Mouse (Mus musculus) urinary bladder, adult 2 months (tissue): ENCODE measurements at regions not wholly inside any gene's neighbourhood (a gene's known extent, or its start where the extent isn't known, plus 50 kb on each side); places are given as distances from the start of the nearest gene placed in this dataset.

Source experiments
- DNase-seq: peaks from one replicate; pipeline ENCODE4 v3.0.0; 2022; ENCODE audit warnings: low spot score

DNA sequence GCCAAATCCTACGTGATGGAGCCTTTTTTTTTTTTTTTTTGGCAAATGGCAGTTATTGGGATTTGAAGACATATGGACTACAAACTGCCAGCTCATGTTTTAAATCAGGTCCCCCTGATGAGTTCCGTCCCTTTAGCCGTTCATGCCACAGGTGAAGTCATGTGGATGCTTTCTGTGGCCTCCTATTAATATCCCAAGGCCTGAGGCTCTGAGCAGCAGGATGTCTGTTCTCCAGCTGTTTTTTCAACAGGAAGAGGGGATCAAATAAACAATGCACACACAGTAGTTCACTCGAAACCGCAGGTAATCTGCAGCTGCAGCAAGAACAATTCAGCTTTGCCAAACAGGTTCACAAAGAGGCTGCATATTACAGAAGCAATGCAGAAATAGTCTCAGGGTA lies 112.1 kb downstream of the Dusp6 start:
- no peak for DNase-seq

DNA sequence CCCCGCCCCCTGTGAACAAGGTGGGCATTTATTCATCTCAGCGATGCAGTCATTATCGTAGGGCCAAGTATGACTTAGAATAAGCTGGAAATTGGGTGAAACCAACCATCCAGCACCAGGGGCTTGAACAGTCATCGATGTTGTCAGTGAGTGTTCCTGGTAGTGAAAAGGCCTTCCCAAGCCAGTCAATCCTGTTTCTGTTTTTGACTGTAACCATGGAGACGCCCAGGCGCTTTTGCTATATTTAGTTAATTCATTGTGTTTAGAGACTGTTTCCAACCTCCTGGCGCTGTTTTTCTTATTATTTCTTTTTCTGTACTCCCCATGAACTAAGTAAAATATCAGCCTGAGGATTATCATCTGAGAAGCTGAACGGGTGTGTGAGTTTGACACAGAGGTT lies 113.4 kb downstream of the Dusp6 start:
- DNase-seq, result no peak

DNA sequence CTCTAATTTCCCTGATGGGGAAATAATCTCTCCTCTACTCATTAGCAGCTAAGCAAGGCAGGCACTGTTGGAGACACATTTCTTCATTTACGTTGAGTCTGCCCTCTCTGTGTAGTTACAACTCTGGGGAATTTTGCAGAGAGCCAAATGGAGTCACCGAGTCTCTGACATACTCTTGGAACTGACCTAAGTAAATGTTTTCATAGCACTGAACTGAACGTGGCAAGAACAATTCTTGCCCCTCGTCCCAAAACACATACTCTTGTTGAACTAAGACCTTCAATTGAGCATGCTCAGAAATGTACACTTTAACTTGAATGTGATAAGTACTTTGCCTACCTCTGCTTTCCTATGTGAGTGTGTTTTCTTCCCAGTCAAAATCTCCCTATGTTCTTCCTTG lies 114.5 kb downstream of the Dusp6 start:
- no peak for DNase-seq

DNA sequence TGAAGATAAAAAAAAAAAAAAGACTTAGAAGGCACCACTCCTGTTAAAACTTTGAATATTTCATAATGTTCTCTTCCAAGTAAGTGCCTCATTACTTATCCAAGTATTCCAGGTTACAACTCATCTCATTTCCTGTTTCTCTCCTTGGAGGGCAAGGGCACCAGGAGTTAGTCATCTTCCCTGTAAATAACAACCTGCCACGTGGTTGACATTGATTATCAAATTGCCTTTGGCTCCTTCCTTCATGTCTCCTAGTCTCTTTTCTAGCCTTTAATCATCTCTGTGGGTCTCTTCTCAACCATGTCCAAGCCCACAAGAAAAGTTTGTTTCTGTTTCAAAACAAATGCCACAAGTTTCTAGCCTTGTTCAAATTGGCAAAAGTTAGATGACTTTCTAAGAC lies 116.1 kb downstream of the Dusp6 start:
- no peak for DNase-seq

DNA sequence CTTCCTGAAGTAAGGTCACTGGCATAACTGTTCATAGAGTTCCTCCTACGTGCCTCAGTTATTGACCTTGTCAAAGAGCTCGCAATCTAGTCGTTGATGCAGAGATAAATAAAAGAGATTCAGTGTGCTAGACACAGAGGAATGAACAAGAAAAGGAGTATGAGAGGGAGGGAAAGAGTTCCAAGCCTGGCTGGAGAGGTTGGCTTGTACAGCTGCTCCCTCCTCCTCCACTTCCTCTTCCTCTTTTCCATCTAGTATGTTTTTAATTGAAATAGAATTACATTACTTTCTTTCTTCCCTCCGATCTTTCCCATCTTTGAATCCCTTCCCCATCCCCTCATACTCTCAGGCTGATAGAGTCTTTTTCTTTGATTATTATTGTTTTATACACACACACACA lies 117.1 kb downstream of the Dusp6 start:
- no peak for DNase-seq

DNA sequence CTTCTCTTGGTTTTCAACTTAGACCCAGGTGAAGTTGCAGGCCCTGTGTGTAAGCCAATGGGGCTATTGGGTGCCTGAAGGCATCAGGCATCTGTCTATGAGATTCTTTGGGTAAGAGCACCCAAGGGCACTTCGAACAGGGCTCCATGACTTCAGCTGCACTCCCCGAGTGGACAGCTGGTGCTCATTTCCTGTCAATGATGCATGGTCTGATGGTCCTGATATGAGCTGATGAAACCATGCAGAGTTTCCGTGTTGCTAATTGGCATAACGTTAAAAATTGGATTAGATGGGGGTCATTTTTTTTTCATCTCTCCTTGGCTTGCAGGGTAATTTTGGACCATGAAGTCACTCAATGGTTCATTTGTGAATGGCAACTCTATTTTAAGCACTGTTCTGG lies 120.0 kb downstream of the Dusp6 start:
- DNase-seq, result no peak

DNA sequence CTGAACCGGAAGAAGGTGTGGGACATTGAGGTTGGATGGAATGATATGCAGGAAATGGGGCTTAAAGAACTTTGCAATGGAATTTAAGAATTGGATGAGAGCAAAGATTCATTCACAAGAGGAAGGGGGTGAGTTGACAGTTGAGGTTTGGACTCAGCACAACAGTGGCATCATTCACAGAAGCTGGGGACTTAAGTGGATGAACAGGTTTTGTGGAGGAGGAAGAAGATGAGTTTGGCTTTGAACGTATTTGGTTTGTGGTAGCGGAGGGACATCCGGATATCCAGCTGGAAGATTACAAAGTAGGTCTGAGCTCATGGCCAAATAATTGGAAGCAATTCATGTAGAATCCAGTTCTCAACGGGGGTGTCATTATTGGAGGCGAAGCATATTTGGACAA lies 121.3 kb downstream of the Dusp6 start:
- DNase-seq, result no peak

DNA sequence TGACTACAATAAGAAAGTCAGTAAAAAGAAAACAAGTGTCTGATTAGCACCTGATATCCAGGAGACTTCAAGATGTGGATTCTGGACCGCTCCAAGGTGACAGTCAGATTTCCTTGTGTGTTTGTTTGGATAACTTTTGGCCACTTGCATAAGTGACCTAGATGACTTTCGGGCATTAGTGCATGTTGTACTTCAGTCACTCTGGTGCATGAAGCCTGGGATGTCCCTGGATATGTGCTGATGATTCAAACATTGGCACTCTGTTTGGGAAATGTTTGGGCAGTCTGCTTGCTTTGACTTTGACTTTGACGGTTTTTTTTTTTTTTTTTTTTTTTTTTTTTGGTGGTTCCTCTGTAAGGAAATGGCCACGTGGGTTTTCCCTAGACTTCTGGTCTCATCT lies 121.8 kb downstream of the Dusp6 start:
- DNase-seq, result no peak

DNA sequence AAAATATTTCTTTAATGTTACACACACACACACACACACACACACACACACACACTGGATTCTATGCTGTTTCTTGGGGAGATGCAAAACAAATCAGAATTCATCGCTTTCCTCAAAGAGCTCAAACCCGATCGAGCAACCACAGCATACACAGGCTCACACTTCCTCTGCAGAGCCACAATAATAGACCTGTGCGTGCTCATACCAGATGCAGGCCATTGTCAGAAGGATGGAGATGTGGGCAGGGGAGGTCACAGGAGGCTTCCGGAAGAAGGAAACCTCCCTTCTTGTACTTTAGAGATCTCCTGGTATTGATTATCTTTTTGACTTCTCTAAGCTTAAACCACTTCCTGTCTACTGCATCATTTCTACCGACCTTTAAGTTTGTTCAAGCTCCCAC lies 122.8 kb downstream of the Dusp6 start:
- no peak for DNase-seq

DNA sequence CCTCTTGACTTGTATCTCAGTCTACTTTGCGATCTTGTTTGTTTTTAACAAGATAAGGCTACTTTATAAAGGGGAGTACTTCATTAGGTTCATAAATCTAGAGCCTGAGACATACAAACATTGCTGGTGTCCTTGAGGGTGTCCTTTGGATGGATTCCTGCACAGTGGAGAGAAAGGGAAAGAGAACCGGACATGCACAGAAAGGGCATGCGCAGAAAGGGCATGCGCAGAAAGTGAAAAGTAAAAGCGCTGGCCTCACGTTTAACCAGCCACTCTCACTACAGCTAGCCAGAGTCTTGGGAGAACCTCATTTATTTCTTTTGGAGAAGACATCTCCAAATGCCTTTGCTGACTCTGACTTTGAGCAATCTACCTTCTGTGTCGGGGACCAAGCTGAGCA lies 125.5 kb downstream of the Dusp6 start:
- DNase-seq, result no peak

DNA sequence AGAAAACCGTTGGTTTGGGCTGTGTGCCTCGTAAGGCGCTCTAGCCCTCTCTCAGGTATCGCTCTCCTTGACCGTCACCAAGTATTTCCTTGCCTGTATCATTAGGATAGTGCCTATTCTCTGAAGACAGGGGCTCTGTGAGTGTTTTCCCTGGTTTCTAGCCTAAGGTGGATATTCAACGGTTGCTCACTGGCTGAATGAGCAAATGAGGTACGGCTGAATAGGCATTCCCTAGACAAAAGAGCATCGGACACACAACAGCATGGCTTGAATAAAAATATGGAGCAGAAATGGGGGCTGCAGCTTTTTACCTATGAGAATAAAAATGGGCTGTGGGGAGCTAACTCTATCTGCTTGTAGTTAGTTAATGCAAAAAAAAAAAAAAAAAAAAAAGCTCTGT lies 126.0 kb downstream of the Dusp6 start:
- DNase-seq, result no peak

DNA sequence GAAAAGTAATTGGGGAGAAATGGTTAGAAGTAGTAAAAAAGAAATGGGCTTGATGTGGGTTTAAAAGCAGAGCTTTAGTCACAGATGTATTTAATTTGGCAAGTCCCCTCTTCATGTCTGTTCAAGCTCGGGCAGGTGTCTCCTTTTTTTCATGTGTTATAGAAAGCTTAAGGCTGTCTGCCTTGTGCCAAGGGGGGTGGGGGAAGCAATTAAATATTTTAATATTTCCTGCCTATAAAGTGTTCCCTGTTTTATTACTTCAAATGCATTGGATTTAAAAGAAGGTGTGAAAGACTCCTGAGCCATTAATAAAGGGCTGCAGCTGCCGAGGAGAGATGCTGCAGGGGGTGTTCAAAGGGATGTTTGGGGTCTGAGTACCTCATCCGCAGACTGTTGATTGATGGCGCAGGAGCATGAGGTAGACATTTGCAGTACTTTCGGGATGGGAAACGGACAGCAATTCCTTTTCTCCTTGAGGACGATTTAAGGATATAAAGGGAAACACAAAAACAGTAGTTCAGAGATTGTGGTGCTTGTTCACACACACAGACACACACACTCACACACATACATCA lies 127.7 kb downstream of the Dusp6 start:
- DNase-seq, result no peak

DNA sequence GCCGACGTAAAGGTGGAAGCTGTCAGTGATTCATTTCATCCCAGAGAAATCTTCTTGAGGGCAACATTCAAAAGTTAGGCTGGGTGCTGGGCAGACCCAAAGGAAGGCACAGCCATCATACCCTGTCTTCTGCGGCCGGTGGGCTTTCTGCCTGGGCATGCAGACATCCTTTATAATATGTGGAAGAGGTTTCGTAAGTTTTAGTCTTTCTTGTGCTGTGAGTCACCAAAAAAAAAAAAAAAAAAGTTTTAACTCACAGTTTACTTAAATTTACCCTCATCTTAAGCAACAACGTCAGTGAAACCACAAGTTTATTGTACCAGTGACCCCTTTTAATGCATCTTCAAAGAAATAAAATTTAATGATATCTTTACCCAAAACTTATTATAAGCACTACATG lies 128.7 kb downstream of the Dusp6 start:
- DNase-seq, result no peak

DNA sequence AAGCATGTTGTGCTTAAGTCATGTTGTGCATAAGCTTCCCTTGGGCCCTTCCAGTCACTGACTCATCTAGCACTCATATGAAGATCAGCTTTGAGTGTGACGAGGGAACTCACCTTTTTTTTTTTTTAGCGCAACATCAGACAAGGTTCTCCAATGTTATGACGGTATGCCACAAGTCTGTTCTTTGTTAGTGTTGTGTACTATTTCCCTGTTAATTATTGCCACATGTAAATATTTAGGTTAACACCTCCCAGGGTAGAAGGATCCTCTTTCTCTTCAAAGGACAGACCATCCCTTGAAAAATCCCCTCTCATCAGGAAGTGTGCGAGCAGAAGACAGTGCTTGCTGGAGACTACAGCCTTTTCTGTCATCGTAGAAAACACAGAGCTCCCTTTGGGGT lies 129.9 kb downstream of the Dusp6 start:
- DNase-seq, result no peak

DNA sequence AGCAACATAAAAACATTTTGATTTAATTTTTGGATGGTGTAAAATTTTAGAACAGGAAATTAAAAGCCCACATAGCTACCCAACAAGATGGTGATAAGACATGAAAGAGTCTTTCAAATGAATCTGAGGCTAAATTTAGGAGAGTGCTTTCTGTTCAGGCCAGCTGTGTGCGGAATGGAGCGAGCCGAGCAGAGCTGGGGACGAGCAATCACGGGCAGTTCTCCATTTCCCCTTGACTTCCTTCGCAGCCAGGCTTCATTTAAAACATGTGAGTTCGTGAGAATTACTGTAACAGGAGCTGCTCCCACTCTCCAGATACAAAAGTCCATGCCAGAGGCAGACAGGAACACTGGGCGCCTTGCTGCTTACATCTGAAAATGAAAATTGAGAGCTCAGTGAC lies 130.5 kb downstream of the Dusp6 start:
- no peak for DNase-seq

DNA sequence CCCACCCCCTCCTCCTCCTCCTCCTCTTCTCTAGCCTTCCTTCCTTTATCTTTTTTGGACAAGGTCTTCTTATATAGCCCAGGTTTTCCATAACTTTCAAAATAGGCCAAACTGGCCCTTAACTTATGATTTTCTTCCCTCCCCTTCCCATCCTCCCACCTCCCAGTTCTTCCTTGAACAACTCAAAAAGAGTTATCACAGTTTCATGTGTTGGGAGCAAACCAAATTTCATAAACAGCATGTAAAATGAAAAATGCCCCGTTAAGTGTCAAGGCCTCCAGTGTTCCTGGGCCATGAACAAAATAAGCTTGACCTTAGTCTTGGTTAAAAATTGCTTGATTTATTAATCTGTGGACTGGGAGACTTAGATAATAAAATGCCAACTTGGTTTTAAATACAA lies 132.4 kb downstream of the Dusp6 start:
- DNase-seq, result no peak

DNA sequence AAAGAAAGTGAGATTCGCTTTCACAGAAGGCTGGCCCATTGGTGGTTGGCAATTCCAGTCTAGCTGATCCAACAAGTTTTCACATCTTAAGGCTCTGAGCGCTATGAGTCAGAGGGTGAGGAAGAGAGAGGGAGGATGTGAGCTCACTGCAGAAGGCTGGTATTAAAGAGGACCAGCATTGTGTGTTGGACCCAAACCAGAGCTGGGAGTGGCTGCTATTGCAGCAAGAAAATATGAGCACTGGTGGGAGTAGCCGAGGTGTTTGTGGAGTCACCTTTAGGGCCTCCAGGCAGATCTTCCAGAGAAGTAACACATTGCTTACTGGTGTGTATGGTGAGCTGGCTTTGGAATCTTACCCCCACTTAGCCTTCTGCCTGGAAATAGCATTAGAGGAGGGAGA lies 133.6 kb downstream of the Dusp6 start:
- no peak for DNase-seq

DNA sequence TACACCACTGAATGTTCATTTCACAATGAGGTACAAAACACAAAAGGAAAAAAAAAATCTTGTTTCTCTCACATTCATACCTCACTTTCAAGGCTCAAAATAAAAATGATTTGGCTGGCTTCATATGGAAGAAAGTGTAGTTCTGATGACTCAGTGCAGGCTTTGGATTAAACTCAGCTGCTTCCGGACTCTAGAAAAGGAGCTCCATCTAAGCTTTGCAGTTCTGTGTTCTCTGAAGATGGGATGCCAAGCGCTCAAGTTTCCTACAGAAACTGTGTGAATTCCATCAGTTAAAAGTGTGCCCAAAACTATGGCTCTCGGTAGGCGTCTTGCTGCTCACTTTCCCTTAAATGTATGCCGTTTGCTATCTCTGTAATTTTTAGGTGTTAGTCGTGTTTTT lies 137.0 kb downstream of the Dusp6 start:
- DNase-seq, result no peak

DNA sequence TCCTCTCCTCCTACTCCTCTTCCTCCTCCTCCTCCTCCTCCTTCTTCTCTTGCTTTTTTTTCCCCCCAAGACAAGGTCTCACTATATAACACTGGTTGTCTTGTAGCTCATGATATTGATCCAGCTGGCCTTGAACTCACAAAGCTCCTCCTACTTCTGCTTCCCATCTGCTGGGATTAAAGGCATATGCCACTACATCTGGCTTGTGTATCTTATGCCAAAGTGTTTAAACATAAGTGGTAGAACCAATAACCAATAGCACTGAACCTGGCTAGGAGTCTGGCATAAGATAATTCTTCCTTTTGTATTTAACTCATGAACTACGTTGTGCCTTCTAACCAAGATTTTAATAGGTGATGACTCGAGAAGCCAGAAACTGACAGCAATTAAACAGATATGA lies 143.7 kb downstream of the Dusp6 start:
- DNase-seq, result no peak

DNA sequence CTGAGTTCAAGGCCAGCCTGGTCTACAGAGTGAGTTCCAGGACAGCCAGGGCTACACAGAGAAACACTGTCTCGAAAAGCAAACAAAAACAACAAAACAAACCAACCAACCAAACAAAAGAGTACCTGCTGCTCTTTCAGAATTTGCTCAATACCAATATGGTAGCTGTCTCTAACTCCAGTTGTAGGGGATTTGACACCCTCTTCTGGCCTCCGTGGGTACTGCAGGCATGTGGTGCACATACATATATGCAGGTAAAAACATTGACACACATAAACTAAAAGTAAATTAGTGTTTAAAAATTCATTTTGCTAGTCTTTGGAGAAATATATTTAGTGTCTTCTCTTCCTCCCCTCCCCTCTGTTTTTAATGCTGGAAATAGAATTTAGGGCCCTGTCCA lies 145.8 kb downstream of the Dusp6 start:
- DNase-seq, result no peak

DNA sequence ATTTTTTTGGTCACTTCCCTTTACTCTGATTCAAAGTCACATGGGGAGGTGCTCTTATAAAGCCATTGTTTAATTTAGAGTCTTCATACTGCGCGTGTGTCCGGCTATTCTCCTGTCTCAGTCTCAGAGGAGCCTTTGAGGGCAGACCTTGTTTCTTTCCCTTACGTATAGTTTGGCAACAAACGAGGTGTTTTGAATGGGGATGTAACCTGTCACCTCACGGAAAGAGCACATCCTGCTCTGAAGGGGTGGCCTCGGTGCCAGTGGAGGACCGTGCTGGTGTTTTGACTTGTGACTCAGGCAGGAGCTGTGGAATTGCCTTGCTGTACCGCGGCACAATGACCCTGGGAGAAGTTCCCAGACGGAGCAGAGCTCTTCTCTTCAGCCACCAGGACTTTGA lies 146.7 kb downstream of the Dusp6 start:
- DNase-seq, result no peak

DNA sequence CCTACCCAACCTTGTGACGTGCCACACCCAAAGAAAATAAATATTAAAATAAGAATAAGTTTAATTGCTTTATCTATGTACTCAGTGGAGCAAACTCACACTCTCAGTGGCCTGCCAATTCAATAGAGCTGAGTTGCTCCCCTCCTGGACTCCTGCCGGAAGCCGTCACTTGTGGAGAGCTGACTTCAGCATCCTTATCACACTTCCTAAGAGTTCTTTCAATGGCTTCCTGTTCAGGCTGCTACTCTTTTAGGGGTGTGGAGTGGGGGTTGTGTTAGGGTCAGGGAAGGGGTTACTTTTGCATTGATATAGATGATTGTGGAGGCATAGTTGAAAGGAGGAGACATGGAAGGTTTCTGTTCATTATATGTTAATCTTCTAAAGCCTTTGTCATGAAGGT lies 147.7 kb downstream of the Dusp6 start:
- no peak for DNase-seq

DNA sequence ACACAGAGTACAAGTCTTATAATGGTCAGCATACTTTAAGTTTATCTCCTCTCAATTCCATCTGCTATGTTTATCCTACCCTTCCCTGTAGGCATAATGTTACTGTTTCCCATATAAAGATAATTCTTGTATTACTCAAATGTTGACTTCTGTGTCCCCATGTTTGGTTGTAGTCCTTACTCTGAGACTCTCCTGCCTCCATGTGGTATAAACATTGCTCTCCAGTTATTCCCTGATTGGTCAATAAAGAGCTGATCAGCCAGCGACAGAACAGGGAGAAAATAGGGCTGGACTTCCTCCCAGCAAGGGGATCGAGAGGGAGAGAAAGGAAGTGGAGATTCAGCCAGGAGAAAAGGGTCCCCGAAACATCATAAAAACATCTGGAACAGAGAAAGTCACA lies 150.4 kb downstream of the Dusp6 start:
- DNase-seq, result no peak

DNA sequence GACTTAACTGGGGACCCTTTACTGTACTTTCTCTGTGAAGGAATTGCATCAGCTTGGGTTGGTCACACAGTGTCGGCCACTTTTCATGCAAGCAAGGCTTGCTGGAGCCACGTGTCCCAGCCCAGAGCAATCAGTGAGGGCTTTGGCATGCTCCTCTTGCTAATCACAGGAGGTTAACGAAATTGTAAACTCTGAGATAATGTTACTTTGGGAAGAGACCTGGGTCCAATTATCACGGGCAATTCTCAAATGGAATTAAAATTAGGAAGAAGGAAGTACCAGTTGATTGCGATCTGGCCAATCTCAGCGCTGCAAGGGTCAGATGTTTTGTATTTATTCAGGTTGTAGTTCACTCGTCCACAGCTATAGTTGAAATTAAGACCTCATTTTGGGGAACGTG lies 153.2 kb downstream of the Dusp6 start:
- DNase-seq, result no peak

DNA sequence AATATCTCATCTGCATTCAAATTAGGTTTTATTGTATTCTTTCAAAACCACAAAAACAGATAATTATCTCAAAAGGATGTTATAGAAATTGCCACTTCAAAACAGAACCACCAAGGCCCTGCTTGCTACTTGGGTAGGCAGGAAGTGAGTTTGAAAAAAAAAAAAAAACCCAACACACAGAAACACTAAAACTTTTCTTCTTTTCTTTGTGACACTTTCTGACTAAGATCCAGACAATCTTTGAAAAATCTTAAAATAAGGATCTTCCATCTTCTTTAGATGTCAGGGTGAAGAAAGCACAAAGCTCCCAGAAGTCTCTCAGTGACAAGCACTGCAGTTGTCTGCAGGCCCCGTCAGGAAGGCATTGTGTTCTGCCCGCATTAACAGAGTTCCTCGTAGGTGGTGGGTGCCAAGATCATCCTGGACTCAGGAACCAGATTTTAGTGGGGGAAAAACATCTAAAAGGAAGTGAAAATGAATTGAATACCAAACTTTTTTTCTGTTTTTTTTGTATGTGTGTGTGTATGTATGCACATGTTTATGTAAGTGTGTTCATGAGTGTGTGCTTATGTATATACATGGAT lies 154.0 kb downstream of the Dusp6 start:
- no peak for DNase-seq
